Mouse (Mus musculus) thymus, adult 2 months (tissue): Measurements from ENCODE around the gene Gm5678.

Experiments used
- CTCF ChIP-seq: fragments of 200-500 bp; IDR thresholded peaks from 2 replicates; pipeline ENCODE4 v1.5.1; 2012; ENCODE audit warnings: mild to moderate bottlenecking, control low read depth, low read length, moderate library complexity, borderline replicate concordance; ENCODE audit not compliant: control insufficient read depth, poor library complexity, insufficient read depth; ENCODE audit errors: extremely low read depth
- POLR2A ChIP-seq: fragments of 200-500 bp; IDR thresholded peaks from 2 replicates; pipeline ENCODE4 v1.6.1; 2012; ENCODE audit warnings: mild to moderate bottlenecking, low read length, control low read depth, moderate library complexity; ENCODE audit not compliant: control insufficient read depth, poor library complexity, insufficient read depth; ENCODE audit errors: extremely low read depth

- TF ChIP-seq CTCF (no peak), POLR2A (no peak)
Observed at GRCm38 (mm10) chr16:93593406-93593805, 34.5 kb upstream of the Gm5678 start.
